Mouse (Mus musculus) brain, embryonic 14.5 days (tissue): ENCODE data around the gene Hnrnpr.

Source experiments
- CTCF ChIP-seq: fragments of 200-500 bp; IDR thresholded peaks from 2 replicates; pipeline ENCODE4 v1.5.1; 2012; ENCODE audit warnings: inconsistent platforms, mild to moderate bottlenecking, moderate library complexity, borderline replicate concordance; ENCODE audit not compliant: insufficient read depth, insufficient read length; ENCODE audit errors: extremely low read depth
- POLR2A ChIP-seq: fragments of 200-500 bp; IDR thresholded peaks from 2 replicates; pipeline ENCODE4 v1.6.1; 2012; ENCODE audit warnings: mild to moderate bottlenecking, inconsistent platforms, borderline replicate concordance; ENCODE audit not compliant: poor library complexity, insufficient read depth, insufficient read length, severe bottlenecking; ENCODE audit errors: extremely low read depth

DNA sequence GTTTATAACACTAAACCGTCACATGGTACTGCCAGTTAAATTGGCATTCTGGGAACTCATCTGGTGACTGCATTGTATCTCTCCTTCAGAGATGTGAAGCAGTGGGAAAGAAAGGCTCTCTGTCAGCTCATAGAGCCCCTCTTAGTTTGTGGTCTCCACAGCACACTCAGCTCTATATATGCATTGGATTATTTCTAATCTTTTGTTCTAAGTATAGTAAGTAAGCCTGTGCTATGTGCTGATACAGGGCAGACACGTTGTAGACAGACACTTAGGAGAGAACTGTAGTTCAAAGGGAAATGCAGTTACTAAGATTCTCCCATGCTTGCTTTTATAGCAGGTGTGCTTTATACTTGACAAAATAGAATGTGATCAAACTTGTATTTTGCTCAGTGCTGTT is 24.3 kb downstream of the Hnrnpr start:
- TF ChIP-seq CTCF: no peak
- no peak for TF ChIP-seq POLR2A
